Mouse (Mus musculus): ENCODE measurements at regions not wholly inside any gene's neighbourhood (a gene's known extent, or its start where the extent isn't known, plus 50 kb on each side); places are given as distances from the start of the nearest gene placed in this dataset.

- no peak for DNase-seq (ENCODE audit: low read depth, low spot score)
- 49% methylated on average over 1 of the region's 1 CpGs for WGBS
These were observed 194.2 kb downstream of the Xxylt1 start for GRCm38 (mm10) chr16:30886982-30887381.

GRCm38 (mm10) chr16:30887536-30887935 lies 193.7 kb downstream of the Xxylt1 start:
- 53% methylated on average over 1 of the region's 1 CpGs for WGBS
- DNase-seq (ENCODE audit: low read depth, low spot score), result no peak

- no peak for DNase-seq (ENCODE audit: low read depth, low spot score)
- 85% methylated on average over 3 of the region's 3 CpGs for WGBS
These were observed 192.5 kb downstream of the Xxylt1 start for GRCm38 (mm10) chr16:30888556-30889323.

- no peak for DNase-seq (ENCODE audit: low read depth, low spot score)
- WGBS, result 95% methylated on average over 6 of the region's 6 CpGs
These were observed 188.6 kb downstream of the Xxylt1 start for GRCm38 (mm10) chr16:30892606-30893005.

- DNase-seq (ENCODE audit: low read depth, low spot score), result no peak
These were observed 187.1 kb downstream of the Xxylt1 start for GRCm38 (mm10) chr16:30894086-30894485.

- WGBS, result 80% methylated on average over 4 of the region's 4 CpGs
- DNase-seq (ENCODE audit: low read depth, low spot score), result no peak
These were observed 186.2 kb downstream of the Xxylt1 start for GRCm38 (mm10) chr16:30895021-30895420.

GRCm38 (mm10) chr16:30897371-30897770 lies 183.9 kb downstream of the Xxylt1 start:
- WGBS, result 90% methylated on average over 3 of the region's 3 CpGs
- DNase-seq (ENCODE audit: low read depth, low spot score), result no peak

- 78% methylated on average over 2 of the region's 2 CpGs for WGBS
- no peak for DNase-seq (ENCODE audit: low read depth, low spot score)
These were observed 181.1 kb downstream of the Xxylt1 start for GRCm38 (mm10) chr16:30900121-30900520.

- DNase-seq (ENCODE audit: low read depth, low spot score), result no peak
These were observed 179.9 kb downstream of the Xxylt1 start for GRCm38 (mm10) chr16:30901309-30901708.

Measured in large intestine, adult 2 months (tissue).